Mouse (Mus musculus) MEL (cell line): ENCODE results near the gene Ildr2. TPM values are rescaled to one million over a fixed set of nuclear protein-coding genes. Genes with fewer than 3 reads are reported as not detected.

Experiments
- DNase-seq: peaks from one replicate; pipeline ENCODE4 v3.0.0; 2011; ENCODE audit warnings: low read depth, low spot score
- H3K27ac ChIP-seq: 2 replicates; pipeline ENCODE4 v1.5.1; 2012; ENCODE audit warnings: low read depth, mild to moderate bottlenecking, control low read depth, low read length, moderate library complexity; ENCODE audit not compliant: control insufficient read depth
- H3K27me3 ChIP-seq, 2 experiments: fragments of 150-350 bp in 1 of 2; sonication (generic) in 1 of 2; 2 replicates each; pipeline ENCODE4 v1.6.1; 2012; ENCODE audit warnings: low read length in 2 of 2, mild to moderate bottlenecking in 2 of 2, improper control_type of control experiment in 1 of 2, moderate library complexity in 1 of 2; ENCODE audit not compliant: insufficient read depth in 2 of 2, control insufficient read depth in 1 of 2
- H3K36me3 ChIP-seq, 2 experiments: 2 replicates each; pipeline ENCODE4 v1.6.1; 2012 to 2014; ENCODE audit warnings: low read length in 2 of 2, improper control_type of control experiment in 1 of 2, inconsistent platforms in 1 of 2, mild to moderate bottlenecking in 1 of 2; ENCODE audit not compliant: insufficient read depth in 2 of 2, control insufficient read depth in 1 of 2
- H3K4me1 ChIP-seq, 2 experiments: fragments of 150-350 bp in 1 of 2; sonication (generic) in 1 of 2; 2 replicates each; pipeline ENCODE4 v1.6.1; 2012; ENCODE audit warnings: low read length in 2 of 2, improper control_type of control experiment in 1 of 2, mild to moderate bottlenecking in 1 of 2; ENCODE audit not compliant: insufficient read depth in 2 of 2, control insufficient read depth in 1 of 2
- H3K4me3 ChIP-seq, 2 experiments: fragments of 150-350 bp in 1 of 2; sonication (generic) in 1 of 2; 2 replicates each; pipeline ENCODE4 v1.5.1; 2012; ENCODE audit warnings: low read depth in 2 of 2, low read length in 2 of 2, mild to moderate bottlenecking in 2 of 2, moderate library complexity in 2 of 2, control low read depth in 1 of 2, improper control_type of control experiment in 1 of 2; ENCODE audit not compliant: control insufficient read depth in 1 of 2, insufficient read depth in 1 of 2
- H3K79me2 ChIP-seq: 2 replicates; pipeline ENCODE4 v1.6.1; 2012; ENCODE audit warnings: mild to moderate bottlenecking, low read length, moderate library complexity; ENCODE audit not compliant: control insufficient read depth, poor library complexity, insufficient read depth
- H3K9ac ChIP-seq: 2 replicates; pipeline ENCODE4 v1.6.1; 2012; ENCODE audit warnings: low read depth, mild to moderate bottlenecking, control low read depth, low read length, moderate library complexity; ENCODE audit not compliant: control insufficient read depth, poor library complexity, severe bottlenecking
- H3K9me3 ChIP-seq: fragments of 150-350 bp; sonication (generic); replicated peaks from 2 replicates; pipeline ENCODE4 v1.6.1; 2012; ENCODE audit warnings: mild to moderate bottlenecking, low read length, improper control_type of control experiment, moderate library complexity; ENCODE audit not compliant: insufficient read depth
- ETS1 ChIP-seq: IDR thresholded peaks from 2 replicates; pipeline ENCODE4 v1.6.1; 2012; ENCODE audit warnings: low read depth, mild to moderate bottlenecking, inconsistent platforms, low read length, improper control_type of control experiment, moderate library complexity
- MAFK ChIP-seq: IDR thresholded peaks from 2 replicates; pipeline ENCODE4 v1.6.1; 2011; ENCODE audit warnings: low read depth, mild to moderate bottlenecking, low read length, improper control_type of control experiment, borderline replicate concordance
- MYC ChIP-seq: IDR thresholded peaks from 2 replicates; pipeline ENCODE4 v1.6.1; 2011; ENCODE audit warnings: low read depth, mild to moderate bottlenecking, low read length, improper control_type of control experiment, moderate library complexity
- NRF1 ChIP-seq: IDR thresholded peaks from 2 replicates; pipeline ENCODE4 v1.6.1; 2014; ENCODE audit warnings: low read depth, mild to moderate bottlenecking, inconsistent platforms, low read length, improper control_type of control experiment, moderate library complexity; ENCODE audit not compliant: poor library complexity, insufficient read depth, severe bottlenecking
- POLR2A ChIP-seq, 2 experiments: IDR thresholded peaks; 2 replicates each; pipeline ENCODE4 v1.6.1; 2011 to 2012; ENCODE audit warnings: low read length in 2 of 2, mild to moderate bottlenecking in 2 of 2, control low read depth in 1 of 2, improper control_type of control experiment in 1 of 2, low read depth in 1 of 2, moderate library complexity in 1 of 2; ENCODE audit not compliant: control insufficient read depth in 1 of 2, insufficient read depth in 1 of 2, poor library complexity in 1 of 2
- POLR2AphosphoS2 ChIP-seq: IDR thresholded peaks from 2 replicates; pipeline ENCODE4 v1.6.1; 2011; ENCODE audit warnings: low read length, improper control_type of control experiment
- POLR2AphosphoS5 ChIP-seq: IDR thresholded peaks from 2 replicates; pipeline ENCODE4 v1.6.1; 2012; ENCODE audit warnings: low read depth, borderline replicate concordance, mild to moderate bottlenecking, inconsistent platforms, low read length, moderate library complexity, mixed read lengths
- SMC3 ChIP-seq: IDR thresholded peaks from 2 replicates; pipeline ENCODE4 v1.6.1; 2011; ENCODE audit warnings: low read depth, low read length, improper control_type of control experiment
- TAL1 ChIP-seq: IDR thresholded peaks from 2 replicates; pipeline ENCODE4 v1.6.1; 2012; ENCODE audit warnings: mild to moderate bottlenecking, inconsistent platforms, low read length, moderate library complexity, mixed read lengths
- TBP ChIP-seq: IDR thresholded peaks from 2 replicates; pipeline ENCODE4 v1.8.0; 2011; ENCODE audit warnings: low read depth, low read length, improper control_type of control experiment
- USF2 ChIP-seq, 2 experiments: IDR thresholded peaks; 2 replicates each; pipeline ENCODE4 v1.6.1; 2011 to 2012; ENCODE audit warnings: improper control_type of control experiment in 2 of 2, low read length in 2 of 2, borderline replicate concordance in 1 of 2, inconsistent platforms in 1 of 2, low read depth in 1 of 2, mild to moderate bottlenecking in 1 of 2; ENCODE audit not compliant: insufficient read depth in 1 of 2
- ZKSCAN1 ChIP-seq: IDR thresholded peaks from 2 replicates; pipeline ENCODE4 v1.6.1; 2012; ENCODE audit warnings: low read depth, mild to moderate bottlenecking, inconsistent platforms, low read length, improper control_type of control experiment, moderate library complexity
- ZMIZ1 ChIP-seq: IDR thresholded peaks from 2 replicates; pipeline ENCODE4 v1.6.1; 2012; ENCODE audit warnings: low read depth, mild to moderate bottlenecking, inconsistent platforms, low read length, improper control_type of control experiment, moderate library complexity
- ZNF384 ChIP-seq: IDR thresholded peaks from 2 replicates; pipeline ENCODE4 v1.6.1; 2012; ENCODE audit warnings: low read depth, mild to moderate bottlenecking, inconsistent platforms, low read length, improper control_type of control experiment
- polyA plus RNA-seq, 2 experiments: library from polyadenylated mRNA; stranded (reverse) in 1 of 2; unstranded in 1 of 2; fragments of >175 nt in 1 of 2; fragments of >200 nt in 1 of 2; gene quantifications; 2 replicates each; pipeline versions ENCODE4 v1.2.1 to v1.2.4; 2012; ENCODE audit warnings: low replicate concordance in 2 of 2, low read depth in 1 of 2; ENCODE audit not compliant: insufficient read length in 2 of 2, insufficient read depth in 1 of 2, missing spikeins in 1 of 2
- total RNA-seq: library from RNA; depleted of rRNA; stranded (reverse); fragments of 300-350 nt; gene quantifications from 2 replicates; pipeline ENCODE4 v1.2.3, GENCODE M21; 2012; rRNA removed

Ildr2 gene
- total and polyA plus RNA-seq, 3 experiments = not detected

DNA sequence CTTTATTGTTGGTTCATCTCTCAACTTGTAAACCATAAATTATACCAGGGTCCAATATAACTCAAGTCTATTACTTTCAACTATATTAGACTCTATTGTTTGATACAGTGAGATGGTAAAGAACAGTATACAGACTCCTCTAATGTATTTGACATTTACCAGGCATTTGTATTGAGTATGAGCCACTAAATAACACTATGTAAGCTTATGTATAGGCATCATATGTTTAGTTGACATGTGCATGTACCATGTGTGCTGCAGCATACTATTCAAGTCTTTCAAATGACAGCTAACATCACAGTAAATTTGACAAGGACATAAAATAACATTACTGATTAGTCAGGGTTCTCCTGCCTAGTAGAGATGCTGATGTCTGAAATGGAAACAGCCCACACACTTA, 109.2 kb downstream of the Ildr2 start:
- Histone ChIP-seq H3K4me1 (no peaks in the 10 kb centered on the region; a peak in 1 of 4 replicates), H3K36me3 (no peaks in the 10 kb centered on the region), H3K79me2 (no peaks in the 10 kb centered on the region), H3K9ac (no peak overlapping the region), H3K27me3 (peaks cover 3 to 4% of the 10 kb centered on the region in 2 experiments; a peak in 2 of 4 replicates), H3K9me3 (no peaks in the 10 kb centered on the region), H3K4me3 (no peak overlapping the region), H3K27ac (no peak overlapping the region)
- no peak for DNase-seq
- no peak for TF ChIP-seq POLR2AphosphoS5
- TF ChIP-seq POLR2AphosphoS2 = no peak
- no peak for TF ChIP-seq ZNF384
- no peak for TF ChIP-seq SMC3
- TF ChIP-seq ZKSCAN1 = no peak
- TF ChIP-seq ZMIZ1 = no peak
- TF ChIP-seq MYC = no peak
- TF ChIP-seq TBP = no peak
- no peak for TF ChIP-seq POLR2A (IDR thresholded peaks at IDR 0.05; ENCODE audit: control insufficient read depth in 1 of 2, insufficient read depth in 1 of 2, low read depth in 1 of 2, low read length in 2 of 2, poor library complexity in 1 of 2)
- TF ChIP-seq TAL1 = no peak
- TF ChIP-seq ETS1 = no peak
- TF ChIP-seq USF2 (IDR thresholded peaks at IDR 0.05; ENCODE audit: borderline replicate concordance in 1 of 2, insufficient read depth in 1 of 2, low read depth in 1 of 2, low read length in 2 of 2) = no peak
- TF ChIP-seq NRF1 = no peak
- no peak for TF ChIP-seq MAFK

Other genes starting within 250 kb of the Ildr2 start
- not detected in 2 replicates for gene Dusp27, start 126.2 kb upstream of the Ildr2 start, total RNA-seq
- gene Dusp27, start 126.2 kb upstream of the Ildr2 start, polyA plus RNA-seq = not detected
- not detected in 2 replicates for gene Gpa33, start 123.9 kb upstream of the Ildr2 start, total RNA-seq
- not detected for gene Gpa33, start 123.9 kb upstream of the Ildr2 start, polyA plus RNA-seq
- not detected in 2 replicates for gene Mael, start 15.4 kb upstream of the Ildr2 start, total RNA-seq
- not detected for gene Mael, start 15.4 kb upstream of the Ildr2 start, polyA plus RNA-seq
- gene Tada1, start 125.0 kb downstream of the Ildr2 start, total RNA-seq = 34.0 and 36.8 TPM in 2 replicates
- gene Tada1, start 125.0 kb downstream of the Ildr2 start, polyA plus RNA-seq = 10 to 100 TPM in 1 of 2 experiments, not detected in 1; 36.7 TPM
- gene Pogk, start 155.7 kb downstream of the Ildr2 start, total RNA-seq = 11.7 and 14.1 TPM in 2 replicates
- gene Pogk, start 155.7 kb downstream of the Ildr2 start, polyA plus RNA-seq = 10 to 100 TPM in 1 of 2 experiments, not detected in 1; 11.5 TPM
- gene Gm4846, start 243.4 kb downstream of the Ildr2 start, total RNA-seq = not detected in 2 replicates
- gene Gm4846, start 243.4 kb downstream of the Ildr2 start, polyA plus RNA-seq = not detected